Mouse (Mus musculus): ENCODE data around the gene Cacna1s.

Gene Cacna1s

GRCm38 (mm10) chr1:136135777-136136444, 83.4 kb downstream of the Cacna1s start:
- DNase-seq (ENCODE audit: low read depth in 1 of 2, low spot score in 2 of 2): no peak

GRCm38 (mm10) chr1:136136547-136136946, 84.0 kb downstream of the Cacna1s start:
- DNase-seq (ENCODE audit: low read depth in 1 of 2, low spot score in 2 of 2): no peak

DNA sequence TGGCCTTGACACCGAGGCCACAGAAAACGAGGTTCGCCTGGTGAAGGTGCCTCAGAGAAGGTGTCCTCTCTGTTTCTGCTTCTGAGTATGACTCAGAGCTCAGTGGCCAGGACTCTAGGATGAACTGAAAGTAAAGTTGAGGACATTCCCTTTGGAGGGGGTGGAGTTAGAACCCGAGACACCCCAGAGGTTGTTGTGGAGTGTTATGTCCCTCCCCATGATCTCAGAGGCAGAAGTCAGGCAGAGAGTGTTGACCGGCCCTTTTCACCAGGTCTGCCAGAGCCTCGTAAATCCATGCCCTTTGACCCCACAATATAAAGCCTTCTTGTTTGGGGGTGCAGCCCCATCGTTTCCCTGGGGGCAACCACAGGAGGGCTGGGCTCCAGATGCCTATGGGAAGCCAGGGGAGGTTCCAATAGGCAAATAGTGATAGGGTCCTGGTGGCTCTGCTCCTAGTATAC, 84.6 kb downstream of the Cacna1s start:
- no peak for DNase-seq (ENCODE audit: low read depth in 1 of 2, low spot score in 2 of 2)

GRCm38 (mm10) chr1:136137575-136137974, 85.0 kb downstream of the Cacna1s start:
- DNase-seq (ENCODE audit: low read depth in 1 of 2, low spot score in 2 of 2): no peak

DNA sequence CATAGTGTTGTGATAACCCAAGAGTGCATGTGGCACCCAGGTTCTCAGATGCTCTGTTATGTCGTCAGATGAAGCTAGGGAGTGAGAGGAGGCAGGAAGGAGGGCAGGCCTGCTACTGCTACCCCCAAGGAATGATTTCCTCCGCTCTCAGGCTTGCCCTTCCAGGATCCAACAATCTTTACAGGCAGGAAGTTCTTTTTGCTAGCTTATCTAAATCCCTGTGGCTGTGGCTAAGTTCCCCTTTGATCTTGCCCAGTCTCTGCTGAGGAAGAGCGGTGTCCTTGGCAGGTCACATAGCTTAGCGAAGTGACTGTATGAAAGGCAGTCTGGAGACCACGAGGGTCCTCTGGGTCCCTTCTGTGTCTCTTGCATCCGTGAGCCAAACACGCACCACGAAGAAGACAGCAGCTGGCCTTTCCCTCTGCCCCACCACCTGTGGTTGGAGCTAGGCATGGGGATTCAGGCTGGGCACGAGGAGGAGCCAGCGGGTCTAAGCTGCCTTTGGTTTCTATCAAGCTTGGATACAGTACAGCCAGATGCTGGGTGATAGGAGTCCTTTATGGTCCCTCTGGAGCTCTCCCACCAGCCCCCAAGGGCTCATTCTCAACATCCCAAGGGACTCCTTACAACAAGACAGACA, 85.8 kb downstream of the Cacna1s start:
- DNase-seq (ENCODE audit: low read depth in 1 of 2, low spot score in 2 of 2): no peak

DNA sequence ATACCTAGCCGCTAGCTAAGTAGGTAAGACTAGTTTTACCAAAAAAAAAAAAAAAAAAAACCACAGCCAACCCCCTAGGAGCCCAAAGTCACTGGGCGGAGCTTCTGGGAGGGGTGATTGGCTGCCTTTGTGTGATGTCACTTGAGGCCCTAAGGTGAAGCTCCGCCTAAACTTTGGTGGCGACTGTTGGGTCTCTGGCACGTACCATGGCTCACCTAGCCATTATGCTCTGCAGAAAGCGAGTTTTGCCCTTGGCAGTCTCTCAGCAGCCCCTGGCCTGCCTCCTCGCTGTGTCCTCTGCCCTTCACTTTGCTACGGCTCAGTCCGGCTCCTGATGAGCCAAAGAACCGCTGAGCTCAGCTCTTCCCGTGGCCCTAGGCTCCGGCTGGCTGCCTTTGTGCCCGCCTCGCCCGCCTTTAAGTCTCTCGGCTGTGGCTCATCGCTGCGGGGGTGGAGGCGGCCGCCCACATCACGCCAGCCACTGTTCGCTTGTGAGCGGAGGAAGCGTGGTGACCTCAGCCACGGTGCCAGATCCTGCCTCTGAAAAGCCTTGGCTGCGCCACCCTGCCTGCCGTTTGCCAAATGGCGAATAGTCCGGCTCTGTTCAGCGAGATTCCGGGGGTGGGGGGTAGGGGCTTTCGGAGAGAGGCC, 87.6 kb downstream of the Cacna1s start:
- peak in 1 of 2 experiments; percentile 67 for DNase-seq (ENCODE audit: low read depth in 1 of 2, low spot score in 2 of 2)

GRCm38 (mm10) chr1:136141176-136141950, 88.8 kb downstream of the Cacna1s start:
- DNase-seq (ENCODE audit: low read depth in 1 of 2, low spot score in 2 of 2): peak; percentile 23 to 63

DNA sequence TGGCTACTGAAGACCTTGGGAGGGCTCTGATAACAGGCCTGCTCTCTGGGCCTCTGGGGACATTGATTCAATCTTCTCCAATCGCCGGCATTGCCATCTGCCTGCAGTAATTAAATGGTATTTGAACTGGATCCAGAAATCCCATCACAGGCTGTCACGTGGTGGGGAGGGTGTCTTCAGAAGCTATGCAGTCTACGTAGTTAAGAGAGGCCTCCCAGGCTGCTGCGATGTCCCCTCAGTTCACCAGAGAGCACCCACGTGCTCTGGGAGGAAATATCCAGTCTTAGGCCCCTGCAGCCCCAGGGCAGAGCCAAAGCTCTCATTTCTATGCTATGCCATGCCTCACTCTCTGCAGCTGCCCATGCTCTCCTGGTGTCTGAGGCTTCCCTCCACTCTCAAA, 89.8 kb downstream of the Cacna1s start:
- no peak for DNase-seq (ENCODE audit: low read depth in 1 of 2, low spot score in 2 of 2)

DNA sequence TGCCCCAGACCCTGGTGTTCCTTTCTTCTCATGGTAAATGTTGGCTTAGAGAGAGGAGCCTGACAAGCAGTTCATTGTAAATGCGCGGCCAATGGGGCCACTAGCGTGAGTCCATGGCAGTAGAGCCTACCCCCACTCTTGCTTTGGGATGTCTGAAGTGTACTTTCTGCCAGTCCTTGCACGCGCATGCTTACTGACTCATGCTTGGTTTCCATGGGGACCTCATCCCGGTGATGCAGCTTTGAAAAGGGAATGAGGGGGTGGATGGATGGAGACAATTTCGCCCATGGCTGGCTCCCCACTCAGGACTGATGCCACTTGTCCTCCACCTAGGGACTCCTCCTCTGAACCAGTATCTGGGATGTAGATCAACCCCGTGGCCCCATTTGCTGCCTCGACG, 91.0 kb downstream of the Cacna1s start:
- DNase-seq (ENCODE audit: low read depth in 1 of 2, low spot score in 2 of 2): no peak

DNA sequence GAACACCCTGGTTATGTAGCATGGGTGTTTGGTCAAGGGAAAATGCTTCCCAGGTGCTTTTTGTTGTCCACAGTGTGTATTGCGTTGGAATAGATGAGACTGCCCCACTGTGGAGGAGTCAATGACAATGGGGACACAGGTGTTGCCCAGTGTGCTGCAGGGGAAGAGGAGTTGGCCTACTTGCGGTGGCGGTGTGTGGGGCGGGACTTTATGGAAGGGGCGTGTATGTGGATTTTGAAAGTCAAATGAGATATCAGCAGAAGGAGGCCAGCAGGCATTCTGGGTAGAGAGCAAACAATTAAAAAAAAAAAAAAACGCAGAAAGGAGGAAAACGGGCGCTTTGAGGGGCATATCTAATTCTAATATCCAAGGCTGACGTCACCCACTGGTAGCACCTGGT, 97.2 kb downstream of the Cacna1s start:
- DNase-seq (ENCODE audit: low read depth in 1 of 2, low spot score in 2 of 2): no peak

GRCm38 (mm10) chr1:136151371-136151770, 98.8 kb downstream of the Cacna1s start:
- no peak for DNase-seq (ENCODE audit: low read depth in 1 of 2, low spot score in 2 of 2)

DNA sequence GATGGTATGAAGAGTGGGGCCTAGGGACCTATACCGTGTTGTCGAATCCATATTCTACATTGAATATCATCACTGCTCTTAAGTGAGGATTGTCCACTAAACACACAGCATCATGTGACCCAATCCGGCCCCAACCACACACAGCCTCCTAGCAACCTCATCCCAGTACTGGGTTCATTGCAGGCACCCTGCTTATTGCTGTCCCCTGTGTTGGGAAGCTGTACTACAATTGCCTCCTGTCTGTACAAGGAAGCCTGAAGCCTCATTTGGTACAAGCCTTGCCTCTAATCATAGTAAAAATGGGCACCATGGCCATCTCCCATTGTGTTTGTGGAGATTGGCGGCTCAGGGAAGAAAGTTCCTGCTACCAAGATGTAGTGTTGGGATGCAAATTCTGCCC, 103.8 kb downstream of the Cacna1s start:
- DNase-seq (ENCODE audit: low read depth in 1 of 2, low spot score in 2 of 2): no peak

GRCm38 (mm10) chr1:136156951-136157350, 104.4 kb downstream of the Cacna1s start:
- no peak for DNase-seq (ENCODE audit: low read depth in 1 of 2, low spot score in 2 of 2)

- no peak for DNase-seq (ENCODE audit: low read depth in 1 of 2, low spot score in 2 of 2)
Measured at GRCm38 (mm10) chr1:136159830-136160229, 107.3 kb downstream of the Cacna1s start.

DNA sequence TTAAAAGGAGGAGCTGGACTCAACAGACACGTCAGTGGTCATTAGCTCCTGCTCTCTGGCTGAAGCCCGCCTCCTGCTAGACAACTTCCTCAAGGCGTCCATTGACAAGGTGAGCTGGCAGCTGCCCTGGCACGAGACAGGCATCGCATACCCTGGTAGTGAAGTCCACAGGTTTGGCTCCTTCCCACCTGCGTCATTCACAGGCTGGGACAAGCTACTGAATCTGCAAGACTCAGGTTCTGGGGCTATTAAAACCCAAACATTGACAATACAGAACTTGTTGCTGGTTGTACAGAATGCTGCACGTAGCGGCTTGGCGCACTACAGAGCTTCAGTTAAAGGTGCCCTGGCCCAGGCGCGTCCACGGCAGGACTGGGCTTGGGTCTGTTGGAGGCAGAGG, 107.7 kb downstream of the Cacna1s start:
- no peak for DNase-seq (ENCODE audit: low read depth in 1 of 2, low spot score in 2 of 2)

GRCm38 (mm10) chr1:136160930-136161329, 108.4 kb downstream of the Cacna1s start:
- no peak for DNase-seq (ENCODE audit: low read depth in 1 of 2, low spot score in 2 of 2)

GRCm38 (mm10) chr1:136161333-136161921, 108.9 kb downstream of the Cacna1s start:
- DNase-seq (ENCODE audit: low read depth in 1 of 2, low spot score in 2 of 2): no peak

- no peak for DNase-seq (ENCODE audit: low read depth in 1 of 2, low spot score in 2 of 2)
Measured at GRCm38 (mm10) chr1:136165436-136165835, 112.9 kb downstream of the Cacna1s start.

GRCm38 (mm10) chr1:136167657-136168056, 115.1 kb downstream of the Cacna1s start:
- no peak for DNase-seq (ENCODE audit: low read depth in 1 of 2, low spot score in 2 of 2)
